Mouse (Mus musculus) neural tube, embryonic 15.5 days (tissue): Measurements from ENCODE around the gene Entpd8. TPM values are rescaled to one million over a fixed set of nuclear protein-coding genes. Genes with fewer than 3 reads are reported as not detected.

ENCODE experiments used
- ATAC-seq: fragments of 200-750 bp; cut with Nextera tagmentation; 2 replicates; pipeline ENCODE4 v1.8.0; 2017; ENCODE audit warnings: mild to moderate bottlenecking, moderate TSS enrichment, moderate library complexity; ENCODE audit not compliant: low FRiP score
- H3K27ac ChIP-seq: fragments of 300-500 bp; sonication (generic); replicated peaks from 2 replicates; pipeline ENCODE4 v1.5.1; 2015; ENCODE audit warnings: mild to moderate bottlenecking, inconsistent platforms
- H3K27me3 ChIP-seq: fragments of 300-500 bp; sonication (generic); replicated peaks from 2 replicates; pipeline ENCODE4 v1.6.1; 2015; ENCODE audit warnings: inconsistent platforms
- H3K36me3 ChIP-seq: fragments of 300-500 bp; sonication (generic); 2 replicates; pipeline ENCODE4 v1.6.1; 2015; ENCODE audit warnings: inconsistent platforms
- H3K4me1 ChIP-seq: fragments of 300-500 bp; sonication (generic); 2 replicates; pipeline ENCODE4 v1.6.1; 2015; ENCODE audit warnings: inconsistent platforms
- H3K4me2 ChIP-seq: fragments of 300-500 bp; sonication (generic); 2 replicates; pipeline ENCODE4 v1.6.1; 2015; ENCODE audit warnings: inconsistent platforms, mild to moderate bottlenecking, moderate library complexity
- H3K4me3 ChIP-seq: fragments of 300-500 bp; sonication (generic); replicated peaks from 2 replicates; pipeline ENCODE4 v1.5.1; 2015; ENCODE audit warnings: mild to moderate bottlenecking, inconsistent platforms
- H3K9ac ChIP-seq: fragments of 300-500 bp; sonication (generic); replicated peaks from 2 replicates; pipeline ENCODE4 v1.6.1; 2015; ENCODE audit warnings: mild to moderate bottlenecking, inconsistent platforms
- H3K9me3 ChIP-seq: fragments of 300-500 bp; sonication (generic); replicated peaks from 2 replicates; pipeline ENCODE4 v1.6.1; 2016; ENCODE audit warnings: inconsistent platforms
- WGBS: fragments of 180-500 bp; shearing (Covaris S2); methylation state at CpG from one replicate; pipeline ENCODE4 v1.1.7; 2015; ENCODE audit warnings: mixed read lengths; 5-methylcytosine and 5-hydroxymethylcytosine counted together
- polyA plus RNA-seq: library from polyadenylated mRNA; unstranded; fragments of >200 nt; fragmentation: Nextera tagmentation; extraction: Ambion mirVana; gene quantifications from 2 replicates; pipeline ENCODE4 v1.2.1, GENCODE M21; 2015

The Entpd8 gene
- polyA plus RNA-seq, 1 experiment from 2014 or later: not detected

DNA sequence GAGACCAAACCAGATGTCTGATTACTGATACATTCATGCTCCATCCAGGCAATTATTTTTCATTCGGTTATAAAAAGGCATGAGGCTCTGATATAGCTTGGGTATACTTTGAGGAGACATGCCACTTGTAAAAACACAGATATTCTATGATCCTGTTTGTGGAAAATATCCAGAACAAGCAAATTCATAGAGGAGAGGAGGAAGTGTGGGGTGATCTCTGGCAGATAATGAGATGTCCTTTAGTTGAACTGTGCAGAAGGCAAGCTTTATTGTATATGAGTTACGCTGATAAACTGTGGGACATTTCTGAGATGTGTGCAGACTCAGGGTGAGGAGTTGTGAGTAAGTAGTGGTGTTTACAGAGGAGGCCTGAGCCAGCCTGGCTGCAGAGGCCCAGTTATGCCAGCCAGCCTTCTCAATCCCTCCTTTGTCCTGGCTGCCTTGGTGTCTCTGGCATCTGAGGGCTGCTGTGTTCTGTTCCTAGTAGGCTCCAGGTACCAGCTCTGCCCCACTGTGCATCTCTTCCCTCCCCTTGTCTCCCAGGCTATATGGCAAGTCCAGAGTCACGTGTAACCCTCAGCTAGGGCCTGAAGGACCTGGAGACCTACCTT lies 18.0 kb downstream of the Entpd8 start:
- Histone ChIP-seq H3K4me3 (no peak overlapping the region), H3K27ac (no peak overlapping the region), H3K9me3 (no peaks in the 10 kb centered on the region), H3K9ac (no peak overlapping the region), H3K4me1 (no peaks in the 10 kb centered on the region), H3K36me3 (no peaks in the 10 kb centered on the region), H3K27me3 (peaks cover 7% of the 10 kb centered on the region), H3K4me2 (no peak overlapping the region)
- ATAC-seq: no peak
- WGBS: 76% methylated on average over 3 of the region's 3 CpGs

DNA sequence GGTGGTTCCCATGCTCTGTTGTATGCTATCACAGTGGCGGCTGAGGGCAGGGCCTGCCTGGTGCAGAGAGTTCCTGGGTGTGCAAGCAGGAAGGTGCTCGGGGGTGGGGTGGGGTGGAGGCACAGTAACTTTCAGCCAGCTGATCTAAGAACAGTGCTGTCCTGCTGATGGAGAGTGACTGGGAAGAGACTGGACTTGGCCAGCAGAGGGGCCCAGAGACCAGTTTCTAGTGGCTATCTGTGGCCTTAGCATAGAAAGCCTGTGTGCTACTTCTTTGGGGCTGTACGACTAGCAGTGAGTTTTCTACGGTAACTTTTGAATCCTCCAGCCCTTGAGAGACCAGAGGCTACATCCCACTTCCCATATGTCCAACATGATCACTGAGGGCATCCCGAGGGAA lies 18.9 kb downstream of the Entpd8 start:
- 51% methylated on average over 5 of the region's 5 CpGs for WGBS
- Histone ChIP-seq H3K4me1 (no peaks in the 10 kb centered on the region), H3K36me3 (no peaks in the 10 kb centered on the region), H3K4me3 (no peak overlapping the region), H3K27me3 (peaks cover 7% of the 10 kb centered on the region), H3K9me3 (no peaks in the 10 kb centered on the region), H3K27ac (no peak overlapping the region), H3K9ac (no peak overlapping the region), H3K4me2 (no peak overlapping the region)
- peak; percentile 38; the same call in 1 of the 2 replicates for ATAC-seq

DNA sequence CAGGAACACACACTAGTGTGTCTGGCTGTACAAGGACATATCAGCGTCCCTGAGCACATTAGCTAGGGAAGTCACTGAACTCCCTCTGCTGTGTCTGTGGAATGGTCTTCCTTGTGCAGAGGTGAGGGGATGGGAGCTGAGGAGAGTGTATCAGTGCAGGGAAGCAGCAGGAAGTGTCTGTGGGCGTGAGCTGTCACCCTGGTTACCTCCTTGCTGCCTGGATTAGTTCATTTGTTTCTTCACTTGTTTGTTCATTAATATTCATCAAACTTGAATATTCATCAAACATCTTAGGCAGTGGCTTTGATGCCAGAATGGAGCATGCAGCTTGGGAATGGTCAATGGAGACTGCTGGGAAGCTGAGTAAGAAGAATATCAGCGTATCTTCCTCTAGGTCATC lies 19.6 kb downstream of the Entpd8 start:
- Histone ChIP-seq H3K4me3 (no peak overlapping the region), H3K4me2 (no peak overlapping the region), H3K27me3 (peaks cover 3% of the 10 kb centered on the region), H3K36me3 (no peaks in the 10 kb centered on the region), H3K9me3 (no peaks in the 10 kb centered on the region), H3K4me1 (no peaks in the 10 kb centered on the region), H3K27ac (no peak overlapping the region), H3K9ac (no peak overlapping the region)
- no peak for ATAC-seq
- WGBS: 49% methylated on average over 3 of the region's 3 CpGs

DNA sequence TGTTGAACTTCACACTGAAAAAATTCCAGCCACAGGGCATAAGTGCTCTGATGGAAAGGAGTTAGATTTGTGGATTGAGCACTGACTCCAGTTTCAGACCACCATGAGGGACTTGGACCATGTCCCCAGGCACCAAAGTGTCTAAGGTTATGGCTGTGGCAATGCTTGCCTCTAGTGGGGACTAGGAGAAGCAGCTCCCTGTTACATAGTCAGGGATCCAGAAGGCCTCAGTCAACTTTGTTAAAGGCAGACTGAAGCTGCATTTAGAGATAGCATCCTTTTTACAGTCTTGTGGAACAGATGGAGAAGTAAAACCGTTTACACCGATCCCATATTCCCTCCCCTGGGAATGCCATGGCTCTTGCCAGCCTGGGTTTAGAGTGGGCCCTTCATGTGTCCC lies 24.0 kb downstream of the Entpd8 start:
- no peak overlapping the region for H3K4me2 ChIP-seq
- no peak overlapping the region for H3K4me3 ChIP-seq
- no peaks in the 10 kb centered on the region for H3K9me3 ChIP-seq
- H3K27me3 ChIP-seq: no peaks in the 10 kb centered on the region
- 83% methylated on average over 2 of the region's 2 CpGs for WGBS
- H3K9ac ChIP-seq: no peak overlapping the region
- H3K36me3 ChIP-seq: no peaks in the 10 kb centered on the region
- ATAC-seq: no peak
- no peaks in the 10 kb centered on the region for H3K4me1 ChIP-seq
- H3K27ac ChIP-seq: no peak overlapping the region

DNA sequence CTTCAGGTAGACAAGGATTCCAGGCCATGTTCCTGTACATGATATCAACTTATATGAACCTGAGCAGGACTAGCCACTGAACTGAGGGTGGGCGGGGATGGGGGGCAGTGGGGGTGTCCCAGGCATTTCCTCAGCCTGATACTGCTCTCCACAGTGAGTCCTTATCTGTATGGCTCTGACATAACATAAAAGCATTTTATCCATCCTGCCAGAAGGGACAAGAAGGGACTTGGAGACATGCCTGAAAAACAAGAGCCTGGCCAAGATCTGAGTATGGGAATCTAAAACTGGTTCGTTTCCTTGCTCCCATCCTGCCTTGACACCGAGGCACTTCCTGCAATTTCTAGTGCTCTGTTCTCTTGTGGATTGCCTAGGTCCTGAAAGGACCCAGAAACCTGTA lies 25.9 kb downstream of the Entpd8 start:
- no peak for ATAC-seq
- H3K4me2 ChIP-seq: no peak overlapping the region
- 84% methylated on average over 3 of the region's 3 CpGs for WGBS

DNA sequence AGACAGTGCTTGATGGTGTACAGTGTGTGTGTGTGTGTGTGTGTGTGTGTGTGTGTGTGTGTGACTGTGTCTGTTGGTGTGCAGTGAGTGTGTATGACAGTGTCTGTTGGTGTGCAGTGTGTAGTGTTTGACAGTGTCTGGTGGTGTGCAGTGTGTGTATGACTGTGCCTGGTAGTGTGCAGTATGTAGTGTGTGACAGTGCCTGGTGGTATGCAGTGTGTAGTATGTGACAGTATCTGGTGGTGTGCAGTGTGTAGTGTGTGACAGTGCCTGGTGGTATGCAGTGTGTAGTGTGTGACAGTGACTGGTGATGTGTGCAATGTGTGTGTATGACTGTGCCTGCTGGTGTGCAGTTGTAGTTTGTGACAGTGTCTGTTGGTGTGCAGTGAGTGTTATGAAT lies 29.4 kb downstream of the Entpd8 start:
- no peak overlapping the region for H3K4me2 ChIP-seq
- H3K27me3 ChIP-seq: no peaks in the 10 kb centered on the region
- no peaks in the 10 kb centered on the region for H3K9me3 ChIP-seq
- no peak overlapping the region for H3K4me3 ChIP-seq
- no peaks in the 10 kb centered on the region for H3K36me3 ChIP-seq
- no peak overlapping the region for H3K27ac ChIP-seq
- no peak for ATAC-seq
- 0 out of 2 replicates have a peak, but pooled peaks cover 8% of the 10 kb centered on the region for H3K4me1 ChIP-seq
- no peak overlapping the region for H3K9ac ChIP-seq

More for the DNA sequence above, 25.9 kb downstream of the Entpd8 start:
- no peaks in the 10 kb centered on the region for H3K27me3 ChIP-seq
- H3K4me3 ChIP-seq: no peak overlapping the region
- no peak overlapping the region for H3K27ac ChIP-seq
- 0 out of 2 replicates have a peak, but pooled peaks cover 5% of the 10 kb centered on the region for H3K4me1 ChIP-seq
- H3K9me3 ChIP-seq: no peaks in the 10 kb centered on the region
- no peak overlapping the region for H3K9ac ChIP-seq
- H3K36me3 ChIP-seq: no peaks in the 10 kb centered on the region

DNA sequence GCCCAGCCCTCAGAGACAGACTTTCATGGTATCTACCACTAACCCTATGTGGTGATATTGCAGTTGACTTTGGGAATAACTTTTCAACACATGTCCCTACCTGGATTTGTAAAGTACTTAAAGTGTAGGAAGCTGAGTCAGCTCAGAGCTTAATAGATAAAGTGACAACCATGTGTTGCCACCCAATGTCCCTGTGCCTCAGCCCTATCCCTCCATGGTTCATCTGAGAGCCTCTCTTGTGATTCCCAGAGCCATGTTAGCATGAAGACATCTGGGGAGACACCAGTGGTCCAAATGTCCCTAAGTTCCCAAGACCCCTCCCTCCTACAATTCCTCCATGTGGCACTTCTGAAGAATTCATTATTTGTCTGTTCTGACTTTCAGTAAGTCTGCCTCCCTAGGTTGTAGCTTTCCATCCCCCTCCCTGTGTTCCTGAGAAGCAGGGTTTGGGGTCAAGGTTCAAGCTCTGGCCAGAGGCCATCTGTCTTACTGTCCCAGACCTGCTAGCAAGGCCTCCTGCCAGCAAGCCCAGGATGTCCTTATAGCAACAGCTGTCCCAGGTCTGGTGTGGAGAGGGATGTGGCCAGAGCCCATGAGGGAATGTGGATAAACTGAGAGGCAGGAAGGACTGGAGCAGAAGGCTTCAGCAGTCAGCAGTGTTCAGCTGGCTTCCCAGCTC lies 30.5 kb downstream of the Entpd8 start:
- Histone ChIP-seq H3K36me3 (no peaks in the 10 kb centered on the region), H3K9ac (no peak overlapping the region), H3K4me2 (no peak overlapping the region), H3K4me3 (no peak overlapping the region), H3K9me3 (no peaks in the 10 kb centered on the region), H3K27me3 (no peaks in the 10 kb centered on the region), H3K27ac (no peak overlapping the region; the same call in 1 of the 2 replicates), H3K4me1 (0 out of 2 replicates have a peak, but pooled peaks cover 8% of the 10 kb centered on the region)
- ATAC-seq: no peak

DNA sequence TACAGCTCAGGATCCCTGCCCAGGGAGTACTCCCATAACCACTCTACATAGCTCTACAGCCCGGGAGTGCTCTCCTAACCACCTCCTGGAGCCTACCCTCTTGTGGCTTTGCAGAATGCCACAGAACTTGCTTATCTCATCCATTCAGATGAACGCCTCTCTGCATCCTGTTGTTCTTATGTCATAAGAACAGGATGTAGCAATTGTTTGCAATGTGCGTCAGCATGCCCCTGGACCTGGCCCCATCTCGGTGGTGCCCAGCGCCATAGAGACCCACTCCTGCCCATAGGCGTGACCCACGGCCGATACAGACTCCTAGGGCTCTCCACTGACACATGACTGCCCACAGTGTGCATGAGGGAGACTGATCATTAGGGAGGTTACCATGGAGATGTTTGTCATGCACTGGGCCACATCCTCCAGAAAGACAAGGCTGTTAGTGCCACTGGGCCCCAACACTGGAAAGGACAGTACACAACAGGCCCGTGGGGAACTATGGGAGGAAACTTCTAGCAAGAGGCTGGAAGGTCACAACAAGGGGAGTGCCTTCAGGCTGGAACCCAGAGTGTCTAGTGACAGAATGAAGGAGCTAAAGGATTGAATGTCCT lies 31.2 kb downstream of the Entpd8 start:
- H3K27me3 ChIP-seq: no peaks in the 10 kb centered on the region
- no peak overlapping the region for H3K4me2 ChIP-seq
- 56% methylated on average over 9 of the region's 9 CpGs for WGBS
- no peaks in the 10 kb centered on the region for H3K9me3 ChIP-seq
- no peaks in the 10 kb centered on the region for H3K36me3 ChIP-seq
- 0 out of 2 replicates have a peak, but pooled peaks cover 8% of the 10 kb centered on the region for H3K4me1 ChIP-seq
- no peak overlapping the region for H3K4me3 ChIP-seq
- no peak overlapping the region; the same call in 1 of the 2 replicates for H3K27ac ChIP-seq
- no peak overlapping the region for H3K9ac ChIP-seq
- no peak for ATAC-seq

DNA sequence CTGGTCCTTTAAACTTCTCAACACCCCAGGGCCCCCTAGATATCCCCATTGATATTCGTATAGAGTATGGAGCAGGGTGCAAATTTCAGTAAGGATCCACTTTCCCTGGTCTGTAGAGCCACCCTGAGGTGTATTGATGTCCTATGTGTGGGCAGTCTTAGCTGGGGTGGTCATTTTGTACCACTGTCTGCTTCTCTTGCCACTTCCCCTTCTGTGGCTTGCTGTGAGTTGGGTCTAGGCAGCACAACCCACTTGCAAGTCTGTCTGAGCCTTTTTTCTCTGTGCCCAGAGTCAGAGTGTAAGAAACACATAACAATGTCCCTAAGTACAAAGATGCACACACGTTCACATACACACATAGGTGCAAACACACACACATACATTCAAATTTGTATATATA lies 34.2 kb downstream of the Entpd8 start:
- WGBS: 90% methylated on average over 2 of the region's 2 CpGs
- Histone ChIP-seq H3K9me3 (no peaks in the 10 kb centered on the region), H3K4me3 (no peak overlapping the region), H3K9ac (no peak overlapping the region), H3K27ac (no peak overlapping the region), H3K4me2 (no peak overlapping the region), H3K36me3 (no peaks in the 10 kb centered on the region), H3K27me3 (no peaks in the 10 kb centered on the region), H3K4me1 (0 out of 2 replicates have a peak, but pooled peaks cover 8% of the 10 kb centered on the region)
- ATAC-seq: no peak

DNA sequence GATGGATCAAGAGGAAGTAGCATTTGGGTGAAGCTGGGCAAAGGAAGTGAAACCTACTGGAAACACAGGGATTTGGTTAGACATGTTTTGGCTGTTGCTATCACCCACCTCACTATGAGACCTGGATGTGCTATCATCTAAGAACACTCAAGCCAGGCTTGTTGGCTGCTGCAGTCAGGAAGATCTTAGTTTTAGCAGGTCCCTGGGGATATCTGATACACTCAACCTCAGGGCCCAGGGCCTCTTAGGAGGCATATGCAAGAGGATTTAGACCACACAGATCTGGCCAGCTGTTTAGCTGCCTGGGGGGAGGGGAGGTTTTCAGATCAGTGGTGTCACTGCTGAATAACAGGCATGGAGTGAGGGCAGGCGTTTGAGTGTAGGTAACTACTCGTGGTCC lies 35.3 kb downstream of the Entpd8 start:
- no peak for ATAC-seq
- WGBS: 82% methylated on average over 2 of the region's 2 CpGs

DNA sequence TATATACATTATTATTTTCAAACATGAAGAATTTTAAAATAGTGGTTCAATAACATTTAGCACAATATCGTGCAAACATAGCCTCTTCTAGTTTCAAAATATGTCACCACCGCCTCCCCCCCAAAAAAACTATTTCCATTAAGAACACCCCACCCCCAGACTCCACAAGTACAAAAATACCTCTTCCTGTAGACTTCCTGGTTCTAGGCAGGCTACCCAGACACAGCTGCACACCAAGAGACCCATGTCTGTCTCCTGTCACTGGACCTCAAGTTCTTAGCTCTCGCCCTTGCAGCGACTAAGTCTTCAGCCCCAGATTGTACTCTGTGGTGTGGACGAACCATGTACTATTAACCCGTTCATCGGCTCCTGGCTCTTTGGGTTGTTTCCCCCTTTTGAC lies 40.9 kb downstream of the Entpd8 start:
- H3K9ac ChIP-seq: no peak overlapping the region
- no peak overlapping the region for H3K4me2 ChIP-seq
- H3K27me3 ChIP-seq: no peaks in the 10 kb centered on the region
- no peak for ATAC-seq
- H3K27ac ChIP-seq: no peak overlapping the region
- H3K4me1 ChIP-seq: peaks cover 13% of the 10 kb centered on the region
- H3K4me3 ChIP-seq: no peak overlapping the region
- WGBS: 87% methylated on average over 7 of the region's 7 CpGs
- no peaks in the 10 kb centered on the region for H3K9me3 ChIP-seq
- no peaks in the 10 kb centered on the region for H3K36me3 ChIP-seq

More for the DNA sequence above, 35.3 kb downstream of the Entpd8 start:
- no peak overlapping the region for H3K4me2 ChIP-seq
- H3K27ac ChIP-seq: no peak overlapping the region
- no peaks in the 10 kb centered on the region for H3K27me3 ChIP-seq
- H3K9ac ChIP-seq: no peak overlapping the region
- H3K4me1 ChIP-seq: 0 out of 2 replicates have a peak, but pooled peaks cover 3% of the 10 kb centered on the region
- no peaks in the 10 kb centered on the region for H3K36me3 ChIP-seq
- H3K4me3 ChIP-seq: no peak overlapping the region
- H3K9me3 ChIP-seq: no peaks in the 10 kb centered on the region

DNA sequence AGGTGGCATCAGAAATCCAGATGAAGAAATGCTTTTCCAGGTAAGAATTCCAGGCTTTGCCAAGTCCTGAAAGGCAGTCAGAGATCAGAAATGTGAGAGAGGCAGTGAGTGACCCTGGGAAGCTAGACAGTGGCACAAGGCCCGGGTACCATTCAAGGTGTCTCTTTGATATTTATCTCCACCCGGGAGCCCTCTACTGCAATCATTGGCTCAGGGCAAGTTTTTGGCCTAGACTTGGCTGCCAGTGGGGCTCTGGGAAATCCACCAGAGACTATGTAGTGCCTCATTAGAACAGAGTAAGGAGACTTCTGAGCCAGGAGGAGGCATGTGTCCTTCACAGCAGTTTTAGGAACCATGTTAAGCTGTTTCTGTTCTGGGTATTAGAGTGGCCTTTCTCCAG lies 42.6 kb downstream of the Entpd8 start:
- Histone ChIP-seq H3K9me3 (no peaks in the 10 kb centered on the region), H3K27ac (no peak overlapping the region), H3K4me1 (peaks cover 29% of the 10 kb centered on the region), H3K4me3 (no peak overlapping the region), H3K4me2 (no peak overlapping the region), H3K36me3 (no peaks in the 10 kb centered on the region), H3K9ac (no peak overlapping the region), H3K27me3 (no peaks in the 10 kb centered on the region)
- 74% methylated on average over 2 of the region's 2 CpGs for WGBS
- ATAC-seq: no peak
